Mouse (Mus musculus) urinary bladder, adult 18-20 months (tissue): ENCODE measurements at regions not wholly inside any gene's neighbourhood (a gene's known extent, or its start where the extent isn't known, plus 50 kb on each side); places are given as distances from the start of the nearest gene placed in this dataset.

Source experiments
- DNase-seq, 2 experiments: peaks; one replicate each; pipeline ENCODE4 v3.0.0; 2022; ENCODE audit warnings: low spot score in 2 of 2, mixed read lengths in 2 of 2

DNA sequence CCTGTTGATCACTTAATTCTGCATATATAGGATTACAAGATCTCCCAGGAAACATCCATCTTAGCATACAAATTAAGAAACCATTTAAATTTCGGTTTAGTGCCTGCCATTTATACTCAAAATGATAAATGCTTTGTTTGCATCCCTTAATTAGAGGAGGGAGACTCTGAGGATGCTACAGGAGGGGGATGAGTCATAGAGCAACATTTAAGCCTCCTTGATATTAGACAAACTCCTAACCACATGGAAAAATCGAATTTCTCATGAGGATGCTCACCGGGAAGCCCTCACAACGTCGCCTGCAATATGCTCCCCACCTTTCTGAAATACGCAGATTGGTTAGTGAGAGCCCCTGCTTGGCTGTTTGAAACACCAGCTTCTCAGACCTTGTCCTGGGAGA is 320.8 kb upstream of the Sphkap start:
- no peak for DNase-seq

GRCm38 (mm10) chr1:83727938-83728337 is 319.9 kb upstream of the Sphkap start:
- no peak for DNase-seq

GRCm38 (mm10) chr1:83727215-83727614 is 319.2 kb upstream of the Sphkap start:
- DNase-seq: peak in 1 of 2 experiments; percentile 3

GRCm38 (mm10) chr1:83723096-83723495 is 315.1 kb upstream of the Sphkap start:
- no peak for DNase-seq

DNA sequence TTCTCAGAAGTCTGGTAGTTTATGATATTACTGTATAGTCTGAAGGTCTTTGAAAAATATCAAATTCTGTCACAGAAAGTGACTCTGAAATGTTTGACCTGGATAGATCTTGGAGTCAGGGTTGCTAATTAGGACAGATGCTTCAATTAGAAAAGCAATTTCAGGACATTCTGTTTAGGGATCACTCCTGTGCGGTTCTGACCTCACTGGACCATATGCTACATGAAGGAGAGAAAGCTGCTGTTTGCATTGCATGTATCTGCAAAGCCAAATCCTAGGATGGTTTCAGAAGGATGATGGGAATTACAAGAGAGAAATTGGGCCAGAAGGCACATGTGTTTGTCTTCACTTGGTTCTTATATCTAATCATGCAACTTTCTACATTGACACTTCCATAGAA is 312.2 kb upstream of the Sphkap start:
- no peak for DNase-seq

- no peak for DNase-seq
These were observed 309.1 kb upstream of the Sphkap start for GRCm38 (mm10) chr1:83717056-83717455.

DNA sequence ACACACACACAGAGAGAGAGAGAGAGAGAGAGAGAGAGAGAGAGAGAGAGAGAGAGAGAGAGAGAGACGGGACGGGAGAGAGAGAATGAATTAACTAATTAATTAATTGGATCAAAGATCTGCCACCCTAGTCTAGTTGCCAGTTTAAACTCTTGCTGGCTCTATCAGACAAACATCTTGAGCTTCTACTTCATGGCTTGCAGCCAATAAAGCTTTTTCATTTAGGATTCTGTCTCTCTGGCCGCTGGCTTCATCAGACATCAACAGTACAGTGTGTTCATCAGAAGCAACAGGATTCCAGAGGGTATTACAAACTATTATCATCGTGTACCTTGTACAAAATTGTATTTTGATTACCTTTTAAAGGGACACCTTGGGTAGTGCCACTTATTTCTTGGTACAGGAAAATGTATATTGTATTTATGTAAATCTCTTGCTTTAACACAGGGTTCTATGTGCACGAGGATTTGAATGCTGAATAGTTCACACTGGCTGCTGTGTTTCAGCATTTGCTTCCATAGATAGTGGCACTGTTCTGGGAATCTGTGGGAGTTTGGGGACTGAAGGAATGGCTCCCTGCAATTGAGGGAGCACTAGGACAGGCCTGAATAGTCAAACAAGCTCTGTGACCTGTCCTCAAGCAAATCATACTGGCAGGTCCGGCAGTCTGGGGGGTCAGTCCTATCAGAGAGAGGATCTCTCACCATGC is 293.9 kb upstream of the Sphkap start:
- DNase-seq: no peak

GRCm38 (mm10) chr1:83697422-83697821 is 289.4 kb upstream of the Sphkap start:
- no peak for DNase-seq

DNA sequence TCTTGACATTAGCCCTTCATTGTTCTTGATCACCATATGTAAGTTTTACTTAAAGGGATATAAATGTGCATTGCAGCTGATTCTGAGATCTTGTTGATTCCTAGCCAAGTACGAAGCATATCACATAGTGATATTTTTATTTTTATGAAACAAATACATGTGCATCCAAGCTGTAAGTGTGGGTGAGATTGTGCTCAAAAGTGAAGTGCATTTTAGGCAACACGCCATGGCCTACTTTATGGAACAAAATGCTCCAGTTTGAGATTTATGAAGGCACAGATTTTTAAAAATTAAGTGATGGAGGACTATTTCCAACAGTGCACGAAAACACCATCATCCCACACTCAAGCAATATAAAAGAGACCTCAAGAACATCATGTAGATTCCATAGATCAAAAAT is 277.2 kb upstream of the Sphkap start:
- DNase-seq: no peak

DNA sequence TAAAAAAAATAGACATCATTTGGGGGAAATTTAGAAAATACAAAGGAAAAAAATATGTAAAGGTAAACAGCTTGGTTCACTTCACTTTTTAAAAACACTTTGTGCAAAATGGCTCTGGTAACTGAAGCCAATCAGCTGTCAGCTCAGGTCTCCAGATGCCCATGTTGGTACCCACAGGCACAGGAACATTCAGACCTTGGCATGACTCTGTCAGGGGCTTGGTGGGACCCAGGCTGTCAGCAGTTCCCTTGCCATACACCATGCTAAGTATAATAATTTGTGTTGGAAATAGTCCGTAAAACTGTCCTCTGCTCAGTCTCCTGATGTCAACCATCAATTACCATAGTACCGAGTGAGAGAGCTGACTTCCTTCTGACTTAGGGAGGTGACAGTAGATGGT is 257.3 kb upstream of the Sphkap start:
- no peak for DNase-seq

DNA sequence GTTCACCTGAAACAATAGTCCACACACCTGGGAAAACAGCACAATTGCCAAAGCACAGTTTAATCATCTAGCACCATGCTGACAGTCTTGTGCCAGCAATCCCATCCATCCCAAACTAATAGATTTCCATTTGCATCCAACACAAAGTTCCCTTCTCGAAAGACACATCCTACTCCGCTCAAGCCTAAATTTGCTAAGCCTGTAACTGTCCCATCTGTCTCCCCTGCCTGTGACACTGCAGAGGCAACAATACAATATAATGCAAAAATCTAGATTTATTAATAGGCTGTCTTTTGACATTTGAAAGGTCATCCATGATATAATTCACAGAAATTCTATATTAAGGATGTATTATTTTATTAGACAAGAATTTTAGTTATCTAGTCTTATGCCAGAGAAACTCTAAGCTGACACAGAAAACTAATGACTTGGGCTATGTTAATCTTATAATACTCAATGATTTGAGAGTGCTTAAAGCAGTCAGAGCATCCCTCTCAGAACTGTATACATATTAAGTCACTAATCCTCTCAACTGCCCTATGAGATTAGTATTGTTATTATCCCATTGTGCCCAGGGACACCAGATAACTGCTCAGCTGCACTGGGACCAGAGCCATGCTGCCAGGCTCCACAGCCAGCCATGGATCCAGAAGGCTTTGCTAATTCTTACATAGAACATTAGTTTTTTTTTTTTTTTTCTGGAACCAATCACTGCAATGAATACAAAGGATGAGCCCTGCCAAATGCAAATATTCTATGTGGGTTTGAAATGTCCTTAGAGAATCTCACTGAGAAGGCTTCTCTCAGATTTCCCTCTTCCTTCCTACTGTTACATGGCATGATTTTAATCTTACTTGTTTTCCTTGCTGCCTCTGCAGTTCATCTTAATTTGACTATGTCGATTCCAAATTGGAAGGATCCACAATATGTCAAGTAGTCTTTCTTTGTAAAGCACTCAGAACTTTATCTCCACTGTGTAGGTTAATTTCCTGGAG is 254.1 kb upstream of the Sphkap start:
- DNase-seq: no peak

DNA sequence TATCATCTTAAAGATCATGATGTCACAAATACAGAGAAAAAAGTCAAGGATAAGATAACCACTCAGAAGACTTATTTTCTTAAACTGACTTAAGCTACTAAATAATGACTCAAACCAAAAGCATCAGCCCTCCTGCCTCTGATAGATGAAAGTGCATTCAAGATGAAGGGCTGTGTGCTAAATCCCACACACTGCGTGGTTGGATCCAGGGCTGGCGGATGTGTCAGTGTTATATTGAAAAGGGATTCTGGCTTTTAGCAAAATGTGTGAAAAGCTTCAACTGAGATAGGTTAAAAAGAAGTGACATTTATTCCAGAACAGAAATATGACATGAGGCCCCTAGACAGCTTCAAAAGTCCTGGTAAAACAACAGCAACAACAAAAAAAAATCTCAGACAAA is 245.7 kb upstream of the Sphkap start:
- DNase-seq: no peak

DNA sequence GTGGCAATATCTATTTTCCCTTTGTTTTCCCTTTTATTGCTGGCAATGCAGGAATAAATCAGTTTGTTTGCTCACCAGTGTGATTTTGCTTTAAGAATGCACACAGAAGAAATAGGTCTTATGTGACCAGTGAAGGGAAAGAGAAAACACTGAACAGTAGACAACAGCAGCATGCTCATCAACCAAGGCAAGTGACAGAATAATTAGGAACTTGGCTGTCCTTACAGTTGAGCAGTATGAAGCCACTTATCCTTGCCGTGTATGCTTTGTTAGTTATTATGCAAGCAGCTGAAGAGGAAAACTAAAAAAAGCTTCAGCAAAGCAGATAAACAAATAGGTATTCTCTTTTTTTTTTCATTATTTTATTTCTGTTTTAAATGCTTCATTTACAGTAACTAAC is 237.6 kb upstream of the Sphkap start:
- no peak for DNase-seq

DNA sequence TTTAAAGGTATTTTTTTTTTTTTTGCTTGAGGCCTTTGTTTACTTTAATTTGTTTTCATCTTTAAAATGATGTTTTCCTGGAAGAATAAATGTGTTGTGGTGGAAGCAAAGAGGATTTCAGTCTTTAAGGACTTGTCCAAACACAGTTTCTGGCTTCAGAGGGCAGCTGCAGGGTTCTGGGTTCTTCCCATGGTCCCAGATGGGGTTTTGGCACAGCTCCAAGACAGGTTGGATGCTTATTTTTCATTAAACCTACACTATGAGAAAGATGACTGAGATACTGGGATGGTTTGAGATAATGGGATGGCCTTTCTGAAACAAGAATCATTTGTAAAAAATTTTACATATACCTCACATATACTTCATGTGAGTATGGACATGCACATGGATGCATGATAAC is 234.7 kb upstream of the Sphkap start:
- DNase-seq: no peak

GRCm38 (mm10) chr1:83636051-83636450 is 228.1 kb upstream of the Sphkap start:
- no peak for DNase-seq

GRCm38 (mm10) chr1:83631798-83632197 is 223.8 kb upstream of the Sphkap start:
- no peak for DNase-seq

DNA sequence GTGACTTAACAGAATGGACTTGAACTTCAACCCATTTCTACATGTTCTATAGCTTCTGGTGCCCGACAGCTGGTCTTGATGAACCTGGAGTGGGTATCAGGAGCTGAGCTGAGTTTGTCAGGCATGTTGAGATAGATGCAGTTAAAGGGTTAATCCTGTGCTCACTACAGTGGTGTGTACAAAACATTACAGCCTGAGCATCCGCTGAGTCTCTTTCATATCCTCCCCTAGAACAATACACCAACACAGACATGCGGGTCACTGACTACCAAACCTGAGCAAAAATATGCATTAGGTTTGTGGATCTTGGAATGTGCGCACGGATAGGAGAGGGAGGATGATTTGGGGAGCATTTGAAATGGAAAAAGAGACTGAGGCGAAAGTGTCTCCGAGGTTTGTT is 223.4 kb upstream of the Sphkap start:
- no peak for DNase-seq

GRCm38 (mm10) chr1:83587258-83587657 is 179.3 kb upstream of the Sphkap start:
- no peak for DNase-seq

DNA sequence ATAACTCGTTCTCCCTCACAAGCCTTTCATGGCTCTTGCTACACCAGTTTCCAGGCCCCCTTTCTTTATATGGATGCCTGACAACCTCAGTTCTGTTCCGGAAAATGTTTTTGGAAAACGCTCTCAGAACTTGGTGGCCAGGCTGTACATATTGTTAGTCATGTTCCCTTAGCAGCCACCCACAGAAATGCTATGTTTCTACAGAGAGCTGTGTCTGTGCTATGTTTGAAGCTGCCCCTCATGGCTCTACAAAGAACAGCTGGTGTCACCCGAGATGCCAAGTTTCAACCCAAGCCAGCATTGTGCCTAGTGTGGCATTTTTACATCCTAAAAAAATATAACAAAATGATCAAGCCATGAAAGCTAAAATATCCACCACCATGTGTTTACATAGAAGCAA is 175.0 kb upstream of the Sphkap start:
- DNase-seq: no peak

DNA sequence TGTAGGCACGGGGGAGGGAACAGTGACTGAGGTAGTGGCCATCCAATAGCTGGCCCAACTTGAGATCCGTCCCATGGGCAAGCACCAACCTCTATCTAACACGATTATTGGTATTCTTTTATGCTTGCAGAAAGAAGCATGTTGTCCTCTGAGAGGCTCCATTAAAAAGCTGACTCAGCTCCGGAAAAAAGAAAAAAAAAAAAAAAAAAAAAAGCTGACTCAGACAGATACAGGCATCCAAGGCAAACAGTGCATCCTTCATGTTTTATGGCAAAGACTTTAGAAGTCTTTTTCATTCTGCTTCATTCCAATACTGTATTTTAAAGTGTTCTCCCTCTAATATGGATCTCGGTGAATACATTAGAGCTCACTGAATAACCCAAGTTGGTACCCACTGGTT is 162.0 kb upstream of the Sphkap start:
- no peak for DNase-seq

- DNase-seq: no peak
These were observed 160.7 kb upstream of the Sphkap start for GRCm38 (mm10) chr1:83568746-83569145.

GRCm38 (mm10) chr1:83551617-83552016 is 143.6 kb upstream of the Sphkap start:
- no peak for DNase-seq

- DNase-seq: no peak
These were observed 127.5 kb upstream of the Sphkap start for GRCm38 (mm10) chr1:83535461-83535860.
